Mouse (Mus musculus) spleen, adult 2 months (tissue): ENCODE data around the gene Tmx4. TPM values are rescaled to one million over a fixed set of nuclear protein-coding genes. Genes with fewer than 3 reads are reported as not detected.
"Not testable (repeated sequence)": the region's sequence is repeated elsewhere in the genome, so short reads cannot be mapped to it uniquely, and the experiment has no call there.

ENCODE experiments used
- DNase-seq, 2 experiments: peaks; one replicate each; pipeline versions ENCODE4 v3.0.0 to v3.0.0-alpha.2; 2012 to 2021; ENCODE audit warnings: low spot score in 2 of 2, low read depth in 1 of 2
- H3K27ac ChIP-seq: fragments of 200-500 bp; 2 replicates; pipeline ENCODE4 v1.5.1; 2012; ENCODE audit warnings: low read length, inconsistent platforms; ENCODE audit not compliant: insufficient read depth
- H3K27me3 ChIP-seq: fragments of 200-500 bp; 2 replicates; pipeline ENCODE4 v1.6.1; 2012; ENCODE audit warnings: mild to moderate bottlenecking, moderate library complexity, low read length, inconsistent platforms; ENCODE audit not compliant: control insufficient read depth, insufficient read depth
- H3K36me3 ChIP-seq: fragments of 200-500 bp; 2 replicates; pipeline ENCODE4 v1.6.1; 2012; ENCODE audit warnings: mild to moderate bottlenecking, low read length, inconsistent platforms; ENCODE audit not compliant: control insufficient read depth, insufficient read depth
- H3K4me1 ChIP-seq: fragments of 200-500 bp; 2 replicates; pipeline ENCODE4 v1.6.1; 2011; ENCODE audit warnings: inconsistent platforms; ENCODE audit not compliant: control insufficient read depth, insufficient read depth, insufficient read length
- H3K4me3 ChIP-seq: fragments of 200-500 bp; 2 replicates; pipeline ENCODE4 v1.5.1; 2011; ENCODE audit warnings: mild to moderate bottlenecking, inconsistent platforms; ENCODE audit not compliant: insufficient read depth, insufficient read length; ENCODE audit errors: extremely low read depth
- CTCF ChIP-seq: fragments of 200-500 bp; IDR thresholded peaks from 2 replicates; pipeline ENCODE4 v1.5.1; 2011; ENCODE audit warnings: mild to moderate bottlenecking, inconsistent platforms; ENCODE audit not compliant: insufficient read depth, insufficient read length, insufficient replicate concordance; ENCODE audit errors: extremely low read depth
- POLR2A ChIP-seq: fragments of 200-500 bp; IDR thresholded peaks from 2 replicates; pipeline ENCODE4 v1.6.1; 2011; ENCODE audit warnings: low read depth, low read length, inconsistent platforms
- WGBS: fragments of 180-500 bp; shearing (Covaris S2); methylation state at CpG from one replicate; pipeline ENCODE4 v1.1.7; 2018; 5-methylcytosine and 5-hydroxymethylcytosine counted together
- polyA plus RNA-seq: library from polyadenylated mRNA; depleted of rRNA; stranded (reverse); fragments of >200 nt; gene quantifications from 2 replicates; pipeline ENCODE4 v1.2.3, GENCODE M21; 2012

Gene Tmx4
- polyA plus RNA-seq, 1 experiment: 5.0 TPM

- no peak for DNase-seq
- H3K27ac ChIP-seq: no peak overlapping the region
- 43% methylated on average over 6 of the region's 6 CpGs for WGBS
- peaks cover 3% of the 10 kb centered on the region; the same call in 1 of the 2 replicates for H3K4me1 ChIP-seq
- no peaks in the 10 kb centered on the region for H3K36me3 ChIP-seq
- no peaks in the 10 kb centered on the region for H3K27me3 ChIP-seq
- no peak for TF ChIP-seq CTCF
- TF ChIP-seq POLR2A: no peak
- no peak overlapping the region for H3K4me3 ChIP-seq
These were observed 462 bp upstream of the Tmx4 start for GRCm38 (mm10) chr2:134644301-134644912.

GRCm38 (mm10) chr2:134642377-134642776, 1.6 kb downstream of the Tmx4 start:
- H3K4me1 ChIP-seq: peaks cover 3% of the 10 kb centered on the region; the same call in 1 of the 2 replicates
- no peak overlapping the region for H3K27ac ChIP-seq
- no peak for TF ChIP-seq CTCF
- no peak for TF ChIP-seq POLR2A
- no peaks in the 10 kb centered on the region for H3K36me3 ChIP-seq
- DNase-seq: no peak
- H3K27me3 ChIP-seq: no peaks in the 10 kb centered on the region
- H3K4me3 ChIP-seq: no peak overlapping the region

DNA sequence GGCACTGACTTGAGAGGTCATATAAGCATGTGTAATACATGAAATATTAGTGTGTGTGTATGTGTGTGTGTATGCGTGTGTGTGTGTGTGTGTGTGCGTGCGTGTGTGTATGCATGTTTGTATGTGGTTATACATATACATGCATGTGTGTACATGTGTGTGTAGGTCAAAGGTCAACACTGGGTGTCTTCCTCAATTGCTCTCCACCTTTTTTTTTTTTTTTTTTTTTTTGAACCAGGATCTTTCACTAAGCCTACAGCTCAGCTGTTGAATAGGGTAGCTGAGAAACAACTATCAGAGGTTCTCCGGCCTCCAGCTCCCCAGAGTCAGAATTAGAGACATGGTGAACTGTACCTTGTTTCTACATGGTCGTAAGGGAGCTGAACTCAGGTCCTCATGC, 2.6 kb downstream of the Tmx4 start:
- no peak for DNase-seq
- no peak overlapping the region for H3K27ac ChIP-seq
- H3K4me3 ChIP-seq: no peak overlapping the region
- H3K36me3 ChIP-seq: no peaks in the 10 kb centered on the region
- WGBS: 96% methylated on average over 5 of the region's 5 CpGs
- H3K4me1 ChIP-seq: peaks cover 3% of the 10 kb centered on the region; the same call in 1 of the 2 replicates
- no peaks in the 10 kb centered on the region for H3K27me3 ChIP-seq
- TF ChIP-seq POLR2A: no peak
- TF ChIP-seq CTCF: no peak

GRCm38 (mm10) chr2:134640398-134640797, 3.5 kb downstream of the Tmx4 start:
- 85% methylated on average over 1 of the region's 1 CpGs for WGBS
- no peak overlapping the region for H3K4me3 ChIP-seq
- TF ChIP-seq CTCF (no peak), POLR2A (no peak)

GRCm38 (mm10) chr2:134628541-134628940, 15.4 kb downstream of the Tmx4 start:
- WGBS: 100% methylated on average over 2 of the region's 2 CpGs
- not testable (repeated sequence) for DNase-seq, H3K27ac ChIP-seq, H3K4me3 ChIP-seq, H3K27me3 ChIP-seq, H3K36me3 ChIP-seq, H3K4me1 ChIP-seq

More at GRCm38 (mm10) chr2:134640398-134640797, 3.5 kb downstream of the Tmx4 start:
- Histone ChIP-seq H3K27ac (no peak overlapping the region), H3K4me1 (peaks cover 3% of the 10 kb centered on the region; the same call in 1 of the 2 replicates), H3K36me3 (no peaks in the 10 kb centered on the region), H3K27me3 (no peaks in the 10 kb centered on the region)
- no peak for DNase-seq

DNA sequence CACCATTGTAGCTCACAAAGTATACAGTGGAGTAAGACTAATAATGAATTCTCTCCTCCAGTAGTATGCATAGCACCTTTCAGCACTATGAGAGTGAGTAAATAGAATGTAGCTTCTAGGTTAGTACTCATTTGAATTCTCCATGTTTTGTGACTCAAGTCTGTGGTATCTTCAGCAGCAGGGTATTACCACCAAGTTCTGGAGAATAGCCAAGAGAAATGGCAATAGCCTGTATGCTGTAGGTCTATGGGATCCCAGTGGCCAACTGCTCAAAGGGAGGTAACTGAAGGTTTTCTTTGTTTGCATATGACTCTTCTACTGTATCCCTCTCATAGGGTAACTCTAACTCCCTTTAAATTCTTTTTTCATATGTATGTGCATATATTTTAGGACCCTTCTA, 39.0 kb downstream of the Tmx4 start:
- no peak overlapping the region for H3K27ac ChIP-seq
- DNase-seq: no peak
- H3K27me3 ChIP-seq: no peaks in the 10 kb centered on the region
- H3K36me3 ChIP-seq: no peaks in the 10 kb centered on the region; the same call in 1 of the 2 replicates
- TF ChIP-seq CTCF (no peak), POLR2A (no peak)
- H3K4me3 ChIP-seq: no peak overlapping the region
- no peaks in the 10 kb centered on the region for H3K4me1 ChIP-seq

GRCm38 (mm10) chr2:134591081-134591694, 52.8 kb downstream of the Tmx4 start:
- no peak overlapping the region for H3K4me3 ChIP-seq
- DNase-seq: no peak
- no peak overlapping the region for H3K27ac ChIP-seq
- WGBS: 90% methylated on average over 6 of the region's 6 CpGs
- H3K27me3 ChIP-seq: no peaks in the 10 kb centered on the region
- no peaks in the 10 kb centered on the region for H3K4me1 ChIP-seq
- TF ChIP-seq POLR2A (no peak), CTCF (no peak)
- no peaks in the 10 kb centered on the region; the same call in 1 of the 2 replicates for H3K36me3 ChIP-seq
